Mouse (Mus musculus) left cerebral cortex, adult 6 months (tissue): ENCODE data around the gene Nat8f3. TPM values are rescaled to one million over a fixed set of nuclear protein-coding genes. Genes with fewer than 3 reads are reported as not detected.

Experiments
- long read RNA-seq, 2 experiments: library from polyadenylated mRNA; unstranded; transcript quantifications; one replicate each; pipeline ENCODE4 v2.0.0; 2019 to 2020
- polyA plus RNA-seq: library from polyadenylated mRNA; unstranded; fragments of <200 nt; fragmentation: Nextera tagmentation; gene quantifications from 2 replicates; pipeline ENCODE4 v1.2.3, GENCODE M21; 2021

Nat8f3 gene
- polyA plus RNA-seq = 3.7 and 8.5 TPM in 2 replicates
- long read RNA-seq, experiment 1, partial matches to known transcripts = 1 of 6 reads
- long read RNA-seq, experiment 1, other reads (novel, unspliced or antisense) = 4 of 6 reads
- long read RNA-seq, experiment 2, partial matches to known transcripts = 0 of 4 reads
- long read RNA-seq, experiment 2, other reads (novel, unspliced or antisense) = 4 of 4 reads

DNA sequence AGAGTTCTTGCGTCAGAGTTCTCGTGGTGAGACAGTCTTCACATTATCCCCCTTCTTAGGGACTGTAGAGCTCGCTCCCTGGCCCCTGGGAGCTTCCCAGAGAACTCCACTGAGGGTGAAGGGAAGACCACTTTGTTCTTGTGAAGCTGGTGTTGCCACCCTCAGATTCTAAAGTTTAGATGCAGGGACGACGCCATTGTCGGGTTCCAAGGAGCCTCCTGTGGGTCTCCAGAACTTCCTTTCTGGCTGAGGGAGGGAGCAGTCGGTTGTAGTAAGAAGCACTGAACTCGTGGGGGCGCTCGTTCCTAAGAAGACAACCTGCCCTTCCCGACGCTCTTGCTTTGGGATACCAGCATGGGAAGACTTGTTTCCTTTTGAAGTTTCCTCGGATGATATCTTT is at the start of gene Nat8f3:
Gene Nat8f3 (minus strand): TSS at position 223 of the 400 bp plus-strand sequence.

GRCm38 (mm10) chr6:85713105-85713504 is 52.4 kb downstream of the Nat8f3 start, which contains the start of gene Nat8f7:
Gene Nat8f7 (minus strand): TSS chr6:85713205.

Other genes with a start within 250 kb of the Nat8f3 start
- 0.43 and 0.53 TPM in 2 replicates for gene Alms1, start 178.2 kb downstream of the Nat8f3 start, polyA plus RNA-seq
- gene Nat8f7, start 52.5 kb downstream of the Nat8f3 start, polyA plus RNA-seq = 0.88 TPM in 2 replicates
- 0.23 and 0.51 TPM in 2 replicates for gene Nat8f6, start 55.2 kb upstream of the Nat8f3 start, polyA plus RNA-seq
- 4.1 and 4.2 TPM in 2 replicates for gene Nat8f5, start 55.2 kb upstream of the Nat8f3 start, polyA plus RNA-seq
- 2.3 and 2.7 TPM in 2 replicates for gene Nat8, start 66.3 kb upstream of the Nat8f3 start, polyA plus RNA-seq
- 0.04 and 0.12 TPM in 2 replicates for gene Nat8f2, start 103.4 kb upstream of the Nat8f3 start, polyA plus RNA-seq
- gene Nat8f4, start 139.1 kb upstream of the Nat8f3 start, polyA plus RNA-seq = 7.3 and 9.2 TPM in 2 replicates
- gene Tprkb, start 146.1 kb upstream of the Nat8f3 start, polyA plus RNA-seq = 90.7 and 91.6 TPM in 2 replicates
- gene Nat8f1, start 149.9 kb upstream of the Nat8f3 start, polyA plus RNA-seq = 40.6 and 46.9 TPM in 2 replicates
- 10.1 and 12.5 TPM in 2 replicates for gene Dusp11, start 195.9 kb upstream of the Nat8f3 start, polyA plus RNA-seq